Mouse (Mus musculus): Measurements from ENCODE around the gene AC161166.1. TPM values are rescaled to one million over a fixed set of nuclear protein-coding genes. Genes with fewer than 3 reads are reported as not detected.
"Not testable (repeated sequence)": the region's sequence is repeated elsewhere in the genome, so short reads cannot be mapped to it uniquely, and the experiment has no call there.

The AC161166.1 gene
- polyA plus RNA-seq, 1 experiment from 2014 or later: 1.1 TPM

DNA sequence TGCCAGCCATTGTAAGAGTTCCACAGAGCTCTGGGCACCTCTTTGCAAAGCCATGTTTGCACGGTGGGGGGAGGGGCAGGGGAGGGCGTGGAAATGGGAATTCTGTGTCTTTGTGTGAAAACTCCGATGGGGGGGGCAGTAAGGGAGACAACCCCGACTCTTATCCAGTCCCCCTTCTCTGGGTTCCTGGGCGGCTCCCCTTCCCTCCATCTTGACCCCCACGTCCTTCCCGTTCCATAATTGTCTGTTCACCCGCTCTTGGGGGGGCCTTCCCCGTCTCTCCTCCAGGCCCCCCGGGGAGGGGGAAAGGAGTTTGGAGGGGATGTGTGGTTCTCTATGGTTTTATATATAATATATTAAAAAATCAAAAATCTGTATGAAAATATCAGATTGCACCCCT, 8.3 kb downstream of the AC161166.1 start:
- Histone ChIP-seq H3K27me3 (replicated peaks; ENCODE audit: control insufficient read depth, insufficient read depth, low read length) (no peaks in the 10 kb centered on the region), H3K4me1 (ENCODE audit: control insufficient read depth, insufficient read depth, low read depth, low read length) (peaks cover 25% of the 10 kb centered on the region), H3K36me3 (ENCODE audit: control insufficient read depth, insufficient read depth, low read length) (peaks cover 24% of the 10 kb centered on the region), H3K9ac (ENCODE audit: low read depth, low read length) (0 out of 2 replicates have a peak overlapping the region, but pooled peaks have one; percentile 3), H3K27ac (ENCODE audit: low read depth, low read length) (no peak overlapping the region), H3K4me3 (ENCODE audit: low read length) (no peak overlapping the region), H3K4me2 (ENCODE audit: low read length) (no peak overlapping the region; the same call in 1 of the 2 replicates), H3K9me3 (ENCODE audit: control insufficient read depth, low read length) (0 out of 2 replicates have a peak, but pooled peaks cover 4% of the 10 kb centered on the region)
- WGBS: 23% methylated on average over 10 of the region's 10 CpGs
- ATAC-seq: no peak

DNA sequence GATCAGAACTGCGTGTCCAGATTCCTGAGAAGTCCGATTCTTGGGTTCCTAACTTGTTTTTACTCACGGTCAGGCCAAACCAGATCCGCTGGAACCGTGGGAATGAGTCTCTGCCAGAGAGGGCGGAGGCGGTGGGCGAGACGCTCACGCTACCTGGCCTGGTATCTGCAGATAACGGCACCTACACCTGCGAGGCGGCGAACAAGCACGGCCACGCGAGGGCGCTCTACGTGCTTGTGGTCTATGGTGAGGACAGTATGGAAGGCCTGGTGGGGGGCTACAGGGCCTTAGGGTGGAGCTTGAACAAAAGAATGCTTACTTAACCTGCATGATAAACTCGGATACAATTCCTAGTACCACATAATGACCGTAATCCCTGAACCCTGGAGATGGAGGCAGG, 10.8 kb downstream of the AC161166.1 start:
- Histone ChIP-seq H3K27ac (ENCODE audit: low read depth, low read length) (no peak overlapping the region), H3K9me3 (ENCODE audit: control insufficient read depth, low read length) (0 out of 2 replicates have a peak, but pooled peaks cover 4% of the 10 kb centered on the region), H3K9ac (ENCODE audit: low read depth, low read length) (no peak overlapping the region), H3K36me3 (ENCODE audit: control insufficient read depth, insufficient read depth, low read length) (peaks cover 24% of the 10 kb centered on the region), H3K4me1 (ENCODE audit: control insufficient read depth, insufficient read depth, low read depth, low read length) (peaks cover 20% of the 10 kb centered on the region), H3K27me3 (replicated peaks; ENCODE audit: control insufficient read depth, insufficient read depth, low read length) (no peaks in the 10 kb centered on the region), H3K4me3 (ENCODE audit: low read length) (no peak overlapping the region), H3K4me2 (ENCODE audit: low read length) (no peak overlapping the region)
- 60% methylated on average over 21 of the region's 21 CpGs for WGBS
- ATAC-seq: no peak

DNA sequence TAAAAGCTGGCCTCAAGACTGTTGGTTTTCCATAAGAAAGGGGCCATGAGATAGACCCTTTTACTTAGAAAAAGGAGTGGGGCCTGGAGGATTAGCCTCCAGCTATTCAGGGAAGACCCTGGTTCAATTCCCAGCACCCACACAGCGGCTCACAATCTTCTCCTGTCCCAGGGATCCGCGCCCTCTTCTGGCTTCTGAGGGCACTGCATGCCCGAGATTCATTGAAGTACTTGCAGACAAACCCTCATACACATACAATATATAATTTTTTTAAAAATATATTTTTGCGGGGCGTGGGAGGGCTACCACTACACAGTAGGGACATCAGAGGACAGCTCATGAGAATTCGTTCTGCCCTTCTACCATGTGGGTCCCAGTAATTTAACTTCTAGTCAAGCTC, 11.3 kb downstream of the AC161166.1 start:
- Histone ChIP-seq H3K9me3 (ENCODE audit: control insufficient read depth, low read length) (0 out of 2 replicates have a peak, but pooled peaks cover 4% of the 10 kb centered on the region), H3K36me3 (ENCODE audit: control insufficient read depth, insufficient read depth, low read length) (peaks cover 24% of the 10 kb centered on the region), H3K9ac (ENCODE audit: low read depth, low read length) (no peak overlapping the region), H3K4me3 (ENCODE audit: low read length) (no peak overlapping the region), H3K4me2 (ENCODE audit: low read length) (no peak overlapping the region), H3K27me3 (replicated peaks; ENCODE audit: control insufficient read depth, insufficient read depth, low read length) (no peaks in the 10 kb centered on the region), H3K4me1 (ENCODE audit: control insufficient read depth, insufficient read depth, low read depth, low read length) (peaks cover 17% of the 10 kb centered on the region), H3K27ac (ENCODE audit: low read depth, low read length) (no peak overlapping the region)
- no peak for ATAC-seq
- WGBS: 42% methylated on average over 7 of the region's 7 CpGs

GRCm38 (mm10) chr7:24499856-24500577, 12.2 kb downstream of the AC161166.1 start:
- peak; percentile 25; the same call in 1 of the 2 replicates for ATAC-seq
- 0 out of 2 replicates have a peak, but pooled peaks cover 4% of the 10 kb centered on the region for H3K9me3 ChIP-seq (ENCODE audit: control insufficient read depth, low read length)
- H3K4me1 ChIP-seq (ENCODE audit: control insufficient read depth, insufficient read depth, low read depth, low read length): peaks cover 11% of the 10 kb centered on the region; the same call in 1 of the 2 replicates
- WGBS: 21% methylated on average over 43 of the region's 43 CpGs
- peak overlapping the region; percentile 29; the same call in 1 of the 2 replicates for H3K4me2 ChIP-seq (ENCODE audit: low read length)
- no peak overlapping the region for H3K4me3 ChIP-seq (ENCODE audit: low read length)
- H3K9ac ChIP-seq (ENCODE audit: low read depth, low read length): no peak overlapping the region
- peaks cover 24% of the 10 kb centered on the region for H3K36me3 ChIP-seq (ENCODE audit: control insufficient read depth, insufficient read depth, low read length)
- H3K27me3 ChIP-seq (replicated peaks; ENCODE audit: control insufficient read depth, insufficient read depth, low read length): no peaks in the 10 kb centered on the region
- no peak overlapping the region for H3K27ac ChIP-seq (ENCODE audit: low read depth, low read length)

DNA sequence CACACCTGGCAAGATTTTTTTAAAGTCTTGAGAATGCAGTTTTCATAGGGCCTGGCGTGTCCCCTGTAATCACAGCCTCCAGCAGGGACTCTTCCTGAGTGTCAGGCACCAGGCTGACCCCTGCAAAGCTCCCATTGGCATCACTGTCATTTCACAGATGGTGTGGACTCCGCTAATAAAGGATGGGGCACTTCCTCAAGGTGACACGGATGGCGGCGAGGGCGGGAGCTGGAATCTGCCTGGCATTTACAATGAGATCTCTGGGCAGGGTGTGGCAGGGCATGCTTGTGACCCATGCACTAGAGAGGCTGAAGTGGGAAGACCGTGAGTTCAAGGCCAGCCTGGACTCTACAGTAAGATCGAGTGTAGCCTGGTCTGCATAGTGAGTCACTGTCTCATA, 24.0 kb downstream of the AC161166.1 start:
- Histone ChIP-seq H3K4me2 (ENCODE audit: low read length) (no peak overlapping the region), H3K36me3 (ENCODE audit: control insufficient read depth, insufficient read depth, low read length) (peaks cover 3% of the 10 kb centered on the region; the same call in 1 of the 2 replicates), H3K9me3 (ENCODE audit: control insufficient read depth, low read length) (no peaks in the 10 kb centered on the region), H3K4me3 (ENCODE audit: low read length) (no peak overlapping the region), H3K27ac (ENCODE audit: low read depth, low read length) (peak overlapping the region; percentile 16; the same call in 1 of the 2 replicates), H3K9ac (ENCODE audit: low read depth, low read length) (no peak overlapping the region; the same call in 1 of the 2 replicates), H3K4me1 (ENCODE audit: control insufficient read depth, insufficient read depth, low read depth, low read length) (peaks cover 41% of the 10 kb centered on the region), H3K27me3 (replicated peaks; ENCODE audit: control insufficient read depth, insufficient read depth, low read length) (no peaks in the 10 kb centered on the region)
- ATAC-seq: no peak
- WGBS: 80% methylated on average over 8 of the region's 8 CpGs

DNA sequence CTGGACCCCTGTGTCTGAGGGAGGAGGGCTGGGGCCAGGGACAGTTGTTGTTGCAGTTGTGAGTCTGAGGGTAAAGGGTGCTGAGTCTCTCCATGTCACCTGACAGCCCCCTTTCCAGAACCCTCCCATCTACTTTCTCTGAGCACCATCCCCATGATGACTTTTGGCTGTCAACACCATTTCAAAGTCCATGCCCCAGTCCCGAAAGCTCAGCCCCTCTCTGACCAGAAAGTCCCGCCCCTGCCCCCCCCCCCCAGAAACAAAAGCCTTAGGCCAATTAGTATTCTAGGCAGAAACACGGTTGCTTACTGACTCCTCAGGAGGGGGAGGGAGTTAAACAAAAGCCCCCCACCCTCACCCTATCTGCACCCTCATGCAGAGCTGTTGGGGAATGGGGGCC, 24.9 kb downstream of the AC161166.1 start:
- WGBS: 11% methylated on average over 3 of the region's 3 CpGs
- peak overlapping the region; percentile 85 for H3K27ac ChIP-seq (ENCODE audit: low read depth, low read length)
- peak overlapping the region; percentile 63 for H3K4me2 ChIP-seq (ENCODE audit: low read length)
- no peak overlapping the region for H3K4me3 ChIP-seq (ENCODE audit: low read length)
- H3K4me1 ChIP-seq (ENCODE audit: control insufficient read depth, insufficient read depth, low read depth, low read length): peaks cover 45% of the 10 kb centered on the region
- no peak overlapping the region; the same call in 1 of the 2 replicates for H3K9ac ChIP-seq (ENCODE audit: low read depth, low read length)
- H3K9me3 ChIP-seq (ENCODE audit: control insufficient read depth, low read length): no peaks in the 10 kb centered on the region
- H3K36me3 ChIP-seq (ENCODE audit: control insufficient read depth, insufficient read depth, low read length): peaks cover 3% of the 10 kb centered on the region; the same call in 1 of the 2 replicates
- H3K27me3 ChIP-seq (replicated peaks; ENCODE audit: control insufficient read depth, insufficient read depth, low read length): no peaks in the 10 kb centered on the region
- ATAC-seq: peak; percentile 27; the same call in 1 of the 2 replicates

DNA sequence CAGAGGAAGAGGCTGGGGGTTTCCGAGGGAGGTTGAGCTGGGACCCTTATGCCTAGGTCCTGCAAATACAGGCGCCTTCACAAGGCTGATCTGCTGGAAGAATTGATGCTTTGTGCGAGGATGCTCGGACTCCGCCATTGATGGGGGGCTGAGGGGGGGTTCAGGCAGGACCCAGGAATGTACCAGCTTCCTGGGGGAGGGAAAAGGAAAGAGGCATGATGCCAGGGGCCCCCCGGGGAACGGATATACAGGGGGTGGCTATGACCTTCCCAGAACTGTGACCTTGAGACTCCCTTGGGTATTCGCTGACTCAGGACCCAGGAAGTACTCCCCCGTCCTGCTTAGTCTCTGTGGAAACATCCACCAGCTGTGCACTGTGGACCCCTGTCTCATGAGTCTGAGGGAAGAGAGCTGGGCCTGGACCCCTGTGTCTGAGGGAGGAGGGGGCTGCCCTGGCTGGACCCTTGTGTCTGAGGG, 25.6 kb downstream of the AC161166.1 start:
- peak overlapping the region; percentile 63 for H3K4me2 ChIP-seq (ENCODE audit: low read length)
- peaks cover 45% of the 10 kb centered on the region for H3K4me1 ChIP-seq (ENCODE audit: control insufficient read depth, insufficient read depth, low read depth, low read length)
- 30% methylated on average over 9 of the region's 9 CpGs for WGBS
- H3K36me3 ChIP-seq (ENCODE audit: control insufficient read depth, insufficient read depth, low read length): peaks cover 3% of the 10 kb centered on the region; the same call in 1 of the 2 replicates
- H3K4me3 ChIP-seq (ENCODE audit: low read length): peak overlapping the region; percentile 34
- H3K9me3 ChIP-seq (ENCODE audit: control insufficient read depth, low read length): no peaks in the 10 kb centered on the region
- H3K27ac ChIP-seq (ENCODE audit: low read depth, low read length): peak overlapping the region; percentile 85
- ATAC-seq: peak; percentile 50
- H3K9ac ChIP-seq (ENCODE audit: low read depth, low read length): peak overlapping the region; percentile 62
- no peaks in the 10 kb centered on the region for H3K27me3 ChIP-seq (replicated peaks; ENCODE audit: control insufficient read depth, insufficient read depth, low read length)

DNA sequence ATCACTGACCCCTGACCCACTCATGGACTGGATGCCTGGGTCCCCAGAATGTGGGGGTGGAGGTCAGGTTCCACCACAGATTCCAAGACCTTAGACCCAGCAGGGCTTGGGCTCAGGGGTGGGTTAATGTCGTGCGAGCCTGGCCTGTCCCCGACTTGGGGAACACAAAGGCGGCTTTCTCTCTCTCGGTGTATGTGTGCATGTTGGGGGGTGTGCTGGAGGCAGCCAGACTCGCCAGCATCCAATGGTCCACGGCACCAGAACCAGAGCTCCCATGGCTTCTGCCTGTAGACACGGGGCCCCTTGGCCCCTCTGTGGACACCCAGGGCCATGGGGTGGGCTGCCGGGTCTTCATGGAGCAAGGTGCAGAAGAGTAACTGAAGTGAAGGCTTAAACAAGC, 26.8 kb downstream of the AC161166.1 start:
- Histone ChIP-seq H3K27ac (ENCODE audit: low read depth, low read length) (peak overlapping the region; percentile 85), H3K4me1 (ENCODE audit: control insufficient read depth, insufficient read depth, low read depth, low read length) (peaks cover 52% of the 10 kb centered on the region), H3K36me3 (ENCODE audit: control insufficient read depth, insufficient read depth, low read length) (peaks cover 3% of the 10 kb centered on the region; the same call in 1 of the 2 replicates), H3K9me3 (ENCODE audit: control insufficient read depth, low read length) (no peaks in the 10 kb centered on the region), H3K4me3 (ENCODE audit: low read length) (peak overlapping the region; percentile 34; the same call in 1 of the 2 replicates), H3K27me3 (replicated peaks; ENCODE audit: control insufficient read depth, insufficient read depth, low read length) (no peaks in the 10 kb centered on the region), H3K4me2 (ENCODE audit: low read length) (peak overlapping the region; percentile 63), H3K9ac (ENCODE audit: low read depth, low read length) (peak overlapping the region; percentile 62; the same call in 1 of the 2 replicates)
- no peak for ATAC-seq
- WGBS: 66% methylated on average over 9 of the region's 9 CpGs

DNA sequence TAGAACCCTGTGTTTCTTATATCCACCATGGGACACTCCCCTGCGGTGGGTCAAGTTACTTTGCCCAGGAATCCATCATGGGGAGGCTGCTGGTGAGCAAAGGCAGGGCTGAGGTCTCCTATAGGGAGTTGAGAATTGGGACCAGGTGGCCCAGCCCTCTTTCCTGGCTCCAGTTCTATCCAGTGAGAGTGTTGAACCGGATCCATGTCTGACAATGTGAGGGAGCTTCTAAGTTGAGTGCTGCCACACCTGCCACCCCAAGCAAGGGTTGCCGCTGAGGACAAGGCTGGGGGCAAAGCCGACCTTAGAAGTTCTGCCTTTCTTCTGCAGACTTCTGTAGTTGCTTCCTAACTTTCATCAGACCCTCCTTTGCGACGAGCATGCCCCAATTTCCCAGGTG, 29.0 kb downstream of the AC161166.1 start:
- WGBS: 49% methylated on average over 6 of the region's 6 CpGs
- Histone ChIP-seq H3K4me3 (ENCODE audit: low read length) (peak overlapping the region; percentile 76), H3K4me1 (ENCODE audit: control insufficient read depth, insufficient read depth, low read depth, low read length) (peaks cover 59% of the 10 kb centered on the region), H3K9ac (ENCODE audit: low read depth, low read length) (peak overlapping the region; percentile 93), H3K4me2 (ENCODE audit: low read length) (peak overlapping the region; percentile 78)
- H3K36me3 ChIP-seq (ENCODE audit: control insufficient read depth, insufficient read depth, low read length); H3K27ac ChIP-seq (ENCODE audit: low read depth, low read length); H3K27me3 ChIP-seq (replicated peaks; ENCODE audit: control insufficient read depth, insufficient read depth, low read length); ATAC-seq; H3K9me3 ChIP-seq (ENCODE audit: control insufficient read depth, low read length): not testable (repeated sequence)

Measured in hindbrain, embryonic 16.5 days (tissue).